Mouse (Mus musculus) liver, embryonic 15.5 days (tissue): ENCODE measurements around the gene Cnnm3. TPM values are rescaled to one million over a fixed set of nuclear protein-coding genes. Genes with fewer than 3 reads are reported as not detected.
A peak's percentile ranks its signal among the peaks of the same experiment; 100 is the strongest.

Experiments used
- ATAC-seq: fragments of 200-750 bp; cut with Nextera tagmentation; 2 replicates; pipeline ENCODE4 v1.8.0; 2017; ENCODE audit warnings: moderate number of reproducible peaks, mild to moderate bottlenecking, moderate library complexity; ENCODE audit not compliant: insufficient read depth
- H3K27ac ChIP-seq: fragments of 300-500 bp; sonication (generic); replicated peaks from 2 replicates; pipeline ENCODE4 v1.5.1; 2015; ENCODE audit warnings: mild to moderate bottlenecking, inconsistent platforms
- H3K27me3 ChIP-seq: fragments of 300-500 bp; sonication (generic); 2 replicates; pipeline ENCODE4 v1.6.1; 2015; ENCODE audit warnings: mild to moderate bottlenecking, inconsistent platforms
- H3K36me3 ChIP-seq: fragments of 300-500 bp; sonication (generic); replicated peaks from 2 replicates; pipeline ENCODE4 v1.6.1; 2015; ENCODE audit warnings: moderate library complexity, mild to moderate bottlenecking, inconsistent platforms
- H3K4me1 ChIP-seq: fragments of 300-500 bp; sonication (generic); replicated peaks from 2 replicates; pipeline ENCODE4 v1.6.1; 2015; ENCODE audit warnings: inconsistent platforms
- H3K4me2 ChIP-seq: fragments of 300-500 bp; sonication (generic); 2 replicates; pipeline ENCODE4 v1.6.1; 2015; ENCODE audit warnings: moderate library complexity, mild to moderate bottlenecking, inconsistent platforms
- H3K4me3 ChIP-seq: fragments of 300-500 bp; sonication (generic); replicated peaks from 2 replicates; pipeline ENCODE4 v1.5.1; 2015; ENCODE audit warnings: mild to moderate bottlenecking, inconsistent platforms
- H3K9ac ChIP-seq: fragments of 300-500 bp; sonication (generic); 2 replicates; pipeline ENCODE4 v1.6.1; 2015; ENCODE audit warnings: moderate library complexity, mild to moderate bottlenecking, inconsistent platforms
- H3K9me3 ChIP-seq: fragments of 300-500 bp; sonication (generic); replicated peaks from 2 replicates; pipeline ENCODE4 v1.6.1; 2016; ENCODE audit warnings: inconsistent platforms
- WGBS: fragments of 180-500 bp; shearing (Covaris S2); methylation state at CpG from one replicate; pipeline ENCODE4 v1.1.7; 2015; ENCODE audit warnings: mixed read lengths; ENCODE audit not compliant: insufficient replicate concordance; 5-methylcytosine and 5-hydroxymethylcytosine counted together
- polyA plus RNA-seq: library from polyadenylated mRNA; unstranded; fragments of >200 nt; fragmentation: Nextera tagmentation; extraction: Ambion mirVana; gene quantifications from 2 replicates; pipeline ENCODE4 v1.2.1, GENCODE M21; 2015

Gene Cnnm3
- 1.0 and 1.1 TPM in 2 replicates for polyA plus RNA-seq

- WGBS: 1% methylated on average over 51 of the region's 51 CpGs
Observed at GRCm38 (mm10) chr1:36511289-36512021, at the start of gene Cnnm3. Gene Cnnm3, plus strand, starts transcription at chr1:36511867.

GRCm38 (mm10) chr1:36465641-36466160, 46.0 kb upstream of the Cnnm3 start:
- no peak overlapping the region for H3K4me3 ChIP-seq
- WGBS: 54% methylated on average over 4 of the region's 4 CpGs
- no peaks in the 10 kb centered on the region for H3K36me3 ChIP-seq
- no peak overlapping the region for H3K27ac ChIP-seq
- H3K4me2 ChIP-seq: no peak overlapping the region
- no peak overlapping the region for H3K9ac ChIP-seq
- no peaks in the 10 kb centered on the region for H3K9me3 ChIP-seq
- H3K27me3 ChIP-seq: peaks cover 6% of the 10 kb centered on the region; the same call in 1 of the 2 replicates
- ATAC-seq: no peak
- H3K4me1 ChIP-seq: peaks cover 25% of the 10 kb centered on the region

More at GRCm38 (mm10) chr1:36511289-36512021, at the start of gene Cnnm3:
- peak within 1 kb of the TSS; percentile 96 for H3K4me3 ChIP-seq
- peak within 1 kb of the TSS; percentile 96 for H3K27ac ChIP-seq
- H3K9ac ChIP-seq: peak within 1 kb of the TSS; percentile 85
- H3K4me1 ChIP-seq: peaks cover 30% of the 10 kb centered on the region
- H3K27me3 ChIP-seq: no peaks in the 10 kb centered on the region
- H3K9me3 ChIP-seq: no peaks in the 10 kb centered on the region
- ATAC-seq: peak; percentile 97
- H3K36me3 ChIP-seq: peaks cover 4% of the 10 kb centered on the region; the same call in 1 of the 2 replicates
- peak within 1 kb of the TSS; percentile 96 for H3K4me2 ChIP-seq

- no peak for ATAC-seq
- Histone ChIP-seq H3K27ac (no peak overlapping the region), H3K4me1 (peaks cover 39% of the 10 kb centered on the region), H3K36me3 (no peaks in the 10 kb centered on the region), H3K9ac (no peak overlapping the region), H3K4me2 (no peak overlapping the region), H3K4me3 (no peak overlapping the region), H3K9me3 (no peaks in the 10 kb centered on the region), H3K27me3 (peaks cover 15% of the 10 kb centered on the region)
- WGBS: 46% methylated on average over 5 of the region's 5 CpGs
Observed at GRCm38 (mm10) chr1:36467446-36467845, 44.2 kb upstream of the Cnnm3 start.

GRCm38 (mm10) chr1:36469811-36470444, 41.7 kb upstream of the Cnnm3 start:
- H3K27me3 ChIP-seq: peaks cover 30% of the 10 kb centered on the region
- WGBS: 55% methylated on average over 2 of the region's 2 CpGs
- H3K9me3 ChIP-seq: no peaks in the 10 kb centered on the region
- no peaks in the 10 kb centered on the region for H3K36me3 ChIP-seq
- H3K9ac ChIP-seq: no peak overlapping the region
- no peak for ATAC-seq
- H3K27ac ChIP-seq: no peak overlapping the region
- H3K4me2 ChIP-seq: peak overlapping the region; percentile 99; the same call in 1 of the 2 replicates
- no peak overlapping the region for H3K4me3 ChIP-seq
- H3K4me1 ChIP-seq: peaks cover 56% of the 10 kb centered on the region

- Histone ChIP-seq H3K9ac (peak within 1 kb of the TSS; percentile 78), H3K4me1 (peaks cover 64% of the 10 kb centered on the region), H3K36me3 (no peaks in the 10 kb centered on the region), H3K27ac (peak within 1 kb of the TSS; percentile 86), H3K4me2 (peak within 1 kb of the TSS; percentile 99), H3K27me3 (peaks cover 24% of the 10 kb centered on the region), H3K4me3 (peak within 1 kb of the TSS; percentile 75), H3K9me3 (no peaks in the 10 kb centered on the region)
- ATAC-seq: peak; percentile 93
- under 1% methylated on average over 91 of the region's 98 CpGs for whole genome bisulfite sequencing
Observed at GRCm38 (mm10) chr1:36471181-36472105, 40.2 kb upstream of the Cnnm3 start, which contains the start of gene Cnnm4. Gene Cnnm4, plus strand, starts transcription at chr1:36471620.

GRCm38 (mm10) chr1:36472106-36472440, 39.6 kb upstream of the Cnnm3 start:
- H3K9ac ChIP-seq: peak overlapping the region; percentile 78
- no peak overlapping the region for H3K27ac ChIP-seq
- no peaks in the 10 kb centered on the region for H3K36me3 ChIP-seq
- H3K4me3 ChIP-seq: peak overlapping the region; percentile 75
- peak overlapping the region; percentile 99 for H3K4me2 ChIP-seq
- ATAC-seq: 0 out of 2 replicates have a peak, but pooled peaks have one; percentile 4
- H3K4me1 ChIP-seq: peaks cover 68% of the 10 kb centered on the region
- 15% methylated on average over 18 of the region's 18 CpGs for WGBS
- no peaks in the 10 kb centered on the region for H3K9me3 ChIP-seq
- H3K27me3 ChIP-seq: peaks cover 24% of the 10 kb centered on the region

GRCm38 (mm10) chr1:36473211-36473780, 38.4 kb upstream of the Cnnm3 start:
- H3K27ac ChIP-seq: no peak overlapping the region
- H3K27me3 ChIP-seq: peaks cover 24% of the 10 kb centered on the region
- 45% methylated on average over 10 of the region's 10 CpGs for whole genome bisulfite sequencing
- H3K9me3 ChIP-seq: no peaks in the 10 kb centered on the region
- peaks cover 66% of the 10 kb centered on the region for H3K4me1 ChIP-seq
- H3K36me3 ChIP-seq: no peaks in the 10 kb centered on the region
- H3K4me2 ChIP-seq: peak overlapping the region; percentile 99
- no peak for ATAC-seq
- no peak overlapping the region for H3K9ac ChIP-seq
- H3K4me3 ChIP-seq: peak overlapping the region; percentile 75

GRCm38 (mm10) chr1:36474646-36475045, 37.0 kb upstream of the Cnnm3 start:
- Histone ChIP-seq H3K27me3 (peaks cover 24% of the 10 kb centered on the region), H3K4me3 (no peak overlapping the region), H3K4me1 (peaks cover 62% of the 10 kb centered on the region), H3K27ac (no peak overlapping the region), H3K36me3 (no peaks in the 10 kb centered on the region), H3K9ac (no peak overlapping the region), H3K9me3 (no peaks in the 10 kb centered on the region), H3K4me2 (peak overlapping the region; percentile 25; the same call in 1 of the 2 replicates)
- 62% methylated on average over 3 of the region's 3 CpGs for WGBS
- ATAC-seq: no peak

GRCm38 (mm10) chr1:36475480-36476110, 36.1 kb upstream of the Cnnm3 start:
- no peak for ATAC-seq
- 35% methylated on average over 8 of the region's 8 CpGs for WGBS

GRCm38 (mm10) chr1:36476426-36476825, 35.2 kb upstream of the Cnnm3 start:
- no peak overlapping the region for H3K4me3 ChIP-seq
- H3K4me1 ChIP-seq: peaks cover 47% of the 10 kb centered on the region
- H3K9me3 ChIP-seq: no peaks in the 10 kb centered on the region
- H3K4me2 ChIP-seq: no peak overlapping the region
- H3K27ac ChIP-seq: no peak overlapping the region
- H3K27me3 ChIP-seq: peaks cover 24% of the 10 kb centered on the region
- no peak for ATAC-seq
- no peaks in the 10 kb centered on the region for H3K36me3 ChIP-seq
- no peak overlapping the region for H3K9ac ChIP-seq
- 61% methylated on average over 7 of the region's 7 CpGs for WGBS

More at GRCm38 (mm10) chr1:36475480-36476110, 36.1 kb upstream of the Cnnm3 start:
- no peak overlapping the region for H3K9ac ChIP-seq
- H3K27me3 ChIP-seq: peaks cover 24% of the 10 kb centered on the region
- no peaks in the 10 kb centered on the region for H3K9me3 ChIP-seq
- peak overlapping the region; percentile 25 for H3K4me2 ChIP-seq
- no peaks in the 10 kb centered on the region for H3K36me3 ChIP-seq
- H3K4me3 ChIP-seq: no peak overlapping the region
- no peak overlapping the region for H3K27ac ChIP-seq
- peaks cover 53% of the 10 kb centered on the region for H3K4me1 ChIP-seq
